Mouse (Mus musculus) spleen, adult 2 months (tissue): ENCODE results near the gene Gtpbp3.

Source experiments
- CTCF ChIP-seq: fragments of 200-500 bp; IDR thresholded peaks from 2 replicates; pipeline ENCODE4 v1.5.1; 2011; ENCODE audit warnings: mild to moderate bottlenecking, inconsistent platforms; ENCODE audit not compliant: insufficient read depth, insufficient read length, insufficient replicate concordance; ENCODE audit errors: extremely low read depth
- POLR2A ChIP-seq: fragments of 200-500 bp; IDR thresholded peaks from 2 replicates; pipeline ENCODE4 v1.6.1; 2011; ENCODE audit warnings: low read depth, low read length, inconsistent platforms

DNA sequence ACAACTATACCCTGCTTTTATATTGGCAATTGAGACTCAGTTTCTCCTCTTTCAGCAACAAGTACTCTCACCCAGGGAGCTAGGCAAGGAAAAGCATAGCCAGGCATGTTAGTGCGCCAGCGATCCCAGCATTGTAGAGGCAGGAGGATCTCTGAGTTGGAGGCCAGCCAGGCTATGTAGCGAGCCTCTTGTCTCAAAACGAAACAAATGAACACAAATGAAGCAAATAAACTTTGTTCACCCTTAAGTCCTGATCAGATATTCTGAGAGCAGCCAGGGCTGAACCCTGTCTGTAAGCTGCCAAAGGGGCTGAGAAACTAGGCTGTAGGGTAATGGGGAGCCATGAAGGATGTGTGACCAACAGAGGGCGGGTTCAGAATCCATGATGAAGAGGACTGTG lies 7.9 kb downstream of the Gtpbp3 start:
- TF ChIP-seq CTCF (no peak), POLR2A (no peak)
